Mouse (Mus musculus): ENCODE measurements around the gene Strada.

Gene Strada

GRCm38 (mm10) chr11:106187326-106187725 lies 14.6 kb downstream of the Strada start:
- no peak for DNase-seq (ENCODE audit: low spot score)

- DNase-seq (ENCODE audit: low spot score), result no peak
Measured at GRCm38 (mm10) chr11:106180449-106180801, 21.5 kb downstream of the Strada start.

GRCm38 (mm10) chr11:106179711-106180448 lies 22.1 kb downstream of the Strada start:
- no peak for DNase-seq (ENCODE audit: low spot score)

GRCm38 (mm10) chr11:106178036-106178782 lies 23.8 kb downstream of the Strada start:
- DNase-seq (ENCODE audit: low spot score), result no peak

GRCm38 (mm10) chr11:106176372-106176771 lies 25.6 kb downstream of the Strada start:
- DNase-seq (ENCODE audit: low spot score), result no peak

GRCm38 (mm10) chr11:106175081-106175480 lies 26.9 kb downstream of the Strada start:
- DNase-seq (ENCODE audit: low spot score), result no peak

GRCm38 (mm10) chr11:106174372-106174771 lies 27.6 kb downstream of the Strada start:
- DNase-seq (ENCODE audit: low spot score), result no peak

- DNase-seq (ENCODE audit: low spot score), result no peak
Measured at GRCm38 (mm10) chr11:106173228-106173627, 28.7 kb downstream of the Strada start.

- DNase-seq (ENCODE audit: low spot score), result no peak
Measured at GRCm38 (mm10) chr11:106170807-106171206, 31.2 kb downstream of the Strada start.

GRCm38 (mm10) chr11:106167435-106167834 lies 34.5 kb downstream of the Strada start:
- DNase-seq (ENCODE audit: low spot score), result no peak

- DNase-seq (ENCODE audit: low spot score), result no peak
Measured at GRCm38 (mm10) chr11:106164601-106165180, 37.3 kb downstream of the Strada start.

GRCm38 (mm10) chr11:106163546-106163945 lies 38.4 kb downstream of the Strada start:
- DNase-seq (ENCODE audit: low spot score), result no peak

GRCm38 (mm10) chr11:106162237-106162636 lies 39.7 kb downstream of the Strada start:
- DNase-seq (ENCODE audit: low spot score), result no peak

GRCm38 (mm10) chr11:106160841-106161721 lies 40.9 kb downstream of the Strada start, which contains the start of the genes Gm10840 and Limd2:
Gene Gm10840, plus strand, starts transcription at chr11:106160850.
Gene Limd2, minus strand, starts transcription at chr11:106160860.
- no peak for DNase-seq (ENCODE audit: low spot score)

GRCm38 (mm10) chr11:106159921-106160840 lies 41.8 kb downstream of the Strada start:
- peak; percentile 62 for DNase-seq (ENCODE audit: low spot score)

- DNase-seq (ENCODE audit: low spot score), result peak; percentile 9
Measured at GRCm38 (mm10) chr11:106159216-106159920, 42.6 kb downstream of the Strada start.

GRCm38 (mm10) chr11:106158930-106159215 lies 43.1 kb downstream of the Strada start:
- no peak for DNase-seq (ENCODE audit: low spot score)

- DNase-seq (ENCODE audit: low spot score), result no peak
Measured at GRCm38 (mm10) chr11:106158081-106158929, 43.7 kb downstream of the Strada start.

GRCm38 (mm10) chr11:106157154-106157553 lies 44.8 kb downstream of the Strada start:
- DNase-seq (ENCODE audit: low spot score), result no peak
